In the genomic region with DNA sequence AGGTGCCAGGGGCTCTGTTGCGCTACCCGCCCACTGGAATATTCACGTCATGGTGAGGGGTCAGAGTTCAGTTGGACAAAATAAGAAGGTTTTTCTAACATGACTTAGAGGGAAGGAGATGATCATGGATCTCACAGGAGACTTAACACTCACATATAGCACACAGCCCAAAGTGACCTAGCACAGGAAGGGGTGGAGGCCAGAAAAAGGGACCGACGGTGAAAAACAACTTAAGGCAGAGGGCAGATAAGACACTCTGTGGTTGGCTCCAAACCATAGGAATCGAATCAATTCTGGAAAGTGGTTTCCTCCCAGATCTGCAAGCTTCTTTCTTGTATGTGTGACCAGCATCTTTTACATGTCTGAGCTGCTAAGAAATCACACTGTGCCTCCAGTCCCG, we compare ENCODE assay signal across 20 mouse cellular contexts.
DNase-seq lines count a peak whose midpoint lies in the region; ATAC-seq lines count a peak whose summit lies in the region.
"Had no signal": no experiment of that assay in that cellular context is flagged by ENCODE, and none has a peak within 500 bp of the region (broad histone marks: within the 10 kb centered on the region; RNA-seq: fewer than 3 reads in every experiment).

No protein-coding gene starts in this region.

- no peak overlapping the region for H3K4me2 ChIP-seq in hindbrain, embryonic 11.5 days (replicated peaks; ENCODE audit: low read depth, low read length)
- H3K4me2 ChIP-seq: embryonic facial prominence, embryonic 13.5 days; forebrain, embryonic 12.5 days; heart, embryonic 13.5 days; hindbrain, embryonic 14.5 days had no signal

- ATAC-seq in megakaryocyte progenitor cell, adult 5-6 weeks (replicated peaks; ENCODE audit: poor library complexity): peak; percentile 82
- ATAC-seq in hindbrain, embryonic 11.5 days (ENCODE audit: low FRiP score): no peak
- ATAC-seq: activated CD4-positive, CD25-positive, alpha-beta regulatory T cell, adult 4 months; forebrain, postnatal 0 days; intestine, embryonic 16.5 days; Patski had no signal

- 88% methylated on average over 7 of the region's 7 CpGs for WGBS in hindbrain, embryonic 11.5 days

- H3K36me3 ChIP-seq in hindbrain, embryonic 11.5 days (ENCODE audit: control insufficient read depth, insufficient read depth, low read length): no peaks in the 10 kb centered on the region
- H3K36me3 ChIP-seq: embryonic facial prominence, embryonic 13.5 days; forebrain, embryonic 12.5 days; heart, embryonic 13.5 days had no signal

- H3K4me3 ChIP-seq in hindbrain, embryonic 11.5 days (ENCODE audit: low read depth, low read length): no peak overlapping the region
- H3K4me3 ChIP-seq: embryonic facial prominence, embryonic 13.5 days; forebrain, embryonic 12.5 days; heart, embryonic 13.5 days had no signal

- no peaks in the 10 kb centered on the region for H3K27me3 ChIP-seq in hindbrain, embryonic 11.5 days (ENCODE audit: control insufficient read depth, insufficient read depth, low read length)
- H3K27me3 ChIP-seq: embryonic facial prominence, embryonic 13.5 days; forebrain, embryonic 12.5 days; heart, embryonic 13.5 days; Patski had no signal

- no peaks in the 10 kb centered on the region for H3K4me1 ChIP-seq in hindbrain, embryonic 11.5 days (replicated peaks; ENCODE audit: control insufficient read depth, insufficient read depth, low read length)
- H3K4me1 ChIP-seq: forebrain, embryonic 12.5 days; heart, embryonic 13.5 days had no signal

- H3K9ac ChIP-seq in hindbrain, embryonic 11.5 days (ENCODE audit: low read depth, low read length): no peak overlapping the region
- H3K9ac ChIP-seq: embryonic facial prominence, embryonic 13.5 days; forebrain, embryonic 12.5 days; forebrain, postnatal 0 days; heart, embryonic 13.5 days; hindbrain, embryonic 14.5 days had no signal

- no peak overlapping the region for H3K27ac ChIP-seq in hindbrain, embryonic 11.5 days (ENCODE audit: low read depth, low read length)
- H3K27ac ChIP-seq: embryonic facial prominence, embryonic 13.5 days; forebrain, embryonic 12.5 days; heart, embryonic 13.5 days; hindbrain, embryonic 14.5 days had no signal

- peak; percentile 28 for DNase-seq in thymus, postnatal 0 days (ENCODE audit: low spot score)
- no peak for DNase-seq in thymus, postnatal 4 days
- peak; percentile 16 for DNase-seq in c-Kit-positive CD71-negative TER-119-negative erythroid progenitor cells, embryonic 14.5 days (ENCODE audit: low read depth)
- no peak for DNase-seq in hindbrain, embryonic 11.5 days (ENCODE audit: low spot score)
- no peak for DNase-seq in testis, postnatal 10 days (ENCODE audit: low spot score)
- DNase-seq: adrenal gland, postnatal 14 days; B cell, adult 2 months; cerebellum, adult 18-20 months; cerebellum, postnatal 10 days; forebrain, postnatal 0 days; gastrocnemius, postnatal 14 days; heart, postnatal 4 days had no signal

- H3K9me3 ChIP-seq in hindbrain, embryonic 11.5 days (ENCODE audit: control insufficient read depth, low read length): no peaks in the 10 kb centered on the region
- H3K9me3 ChIP-seq: embryonic facial prominence, embryonic 13.5 days; forebrain, embryonic 12.5 days; heart, embryonic 13.5 days had no signal

Comparison
In these comparisons a context has a peak if more than half of its experiments do, and no peak if none do; other contexts are left out.
1. DNase-seq: peak in thymus, postnatal 0 days (single experiment) and c-Kit-positive CD71-negative TER-119-negative erythroid progenitor cells, embryonic 14.5 days (single experiment); none in thymus, postnatal 4 days (single experiment), hindbrain, embryonic 11.5 days (single experiment) and testis, postnatal 10 days (single experiment).